Mouse (Mus musculus): ENCODE measurements around the gene Gpsm2. TPM values are rescaled to one million over a fixed set of nuclear protein-coding genes. Genes with fewer than 3 reads are reported as not detected.

Gpsm2 gene
- polyA plus RNA-seq, 1 experiment from 2014 or later: 36.0 TPM

DNA sequence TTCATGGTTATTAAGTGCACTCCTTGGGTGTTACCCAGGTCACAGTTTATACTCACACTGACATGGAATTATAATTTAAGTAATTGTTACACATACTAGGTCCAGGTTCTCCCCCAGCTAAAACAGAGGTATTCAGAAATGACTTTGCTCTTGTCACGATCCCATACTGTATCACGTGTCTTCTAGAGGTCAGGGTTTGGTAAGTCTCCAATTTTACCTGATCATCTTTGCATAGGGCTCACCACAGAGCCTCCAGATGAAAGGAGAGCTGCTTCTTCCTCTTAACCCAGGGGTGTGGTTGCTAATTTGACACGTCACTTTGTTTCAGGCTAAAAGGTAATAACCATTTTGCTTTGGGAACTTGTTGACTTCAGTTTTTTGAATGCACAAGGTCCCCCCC, 77.3 kb downstream of the Gpsm2 start:
- ChIA-PET CTCF (interaction anchor here (1.2 to 2.3 kb wide), 4 partner anchors 13 to 164 kb away, joined by 3 to 7 read pairs (median 4); no protein-coding TSS in a partner anchor), POLR2A (interaction anchor here (1.3 kb wide), 1 partner anchor 15 kb away, joined by 3 read pairs; no protein-coding TSS in a partner anchor)
- no peak for DNase-seq (ENCODE audit: low read depth, low spot score)
- no peak for TF ChIP-seq CTCF (IDR thresholded peaks at IDR 0.05)
- H3K27me3 ChIP-seq: no peaks in the 10 kb centered on the region
- in situ Hi-C loops (cut with MboI; ENCODE audit: low pct_unique_long_range_greater_than_20kb): loop anchor here (5.0 kb wide), 1 partner anchor 178 kb away; no protein-coding TSS in a partner anchor
- no peak for ATAC-seq

DNA sequence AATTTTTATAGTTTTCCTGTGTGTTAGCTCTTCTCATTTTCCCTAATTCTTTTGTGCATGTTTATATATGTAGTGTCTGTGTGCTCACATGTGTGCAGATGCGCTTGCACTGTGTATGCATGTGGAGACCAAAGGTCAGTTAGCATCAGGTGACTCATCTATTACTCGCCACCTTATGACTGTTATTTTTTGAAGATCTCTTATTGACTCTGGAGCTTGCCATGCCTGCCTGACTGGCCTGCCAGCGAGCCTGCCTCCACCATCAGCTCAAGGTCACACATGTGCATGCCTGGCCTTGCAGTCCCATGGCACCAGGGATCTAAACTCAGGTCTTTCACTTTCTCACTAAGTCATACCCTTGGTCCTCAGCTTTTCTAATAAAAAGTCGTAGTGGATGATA, 81.1 kb downstream of the Gpsm2 start:
- H3K27me3 ChIP-seq: no peaks in the 10 kb centered on the region
- ChIA-PET POLR2A (interaction anchor here (0.6 kb wide), 1 partner anchor 196 kb away, joined by 3 read pairs; the partner anchor contains the start of gene Sars), CTCF (interaction anchor here (0.7 to 1.7 kb wide), 6 partner anchors 9 to 23 kb away, joined by 3 to 4 read pairs (median 4); no protein-coding TSS in a partner anchor)
- in situ Hi-C loops (cut with MboI; ENCODE audit: low pct_unique_long_range_greater_than_20kb): loop anchor here (5.0 kb wide), 1 partner anchor 174 kb away; no protein-coding TSS in a partner anchor
- DNase-seq (ENCODE audit: low read depth, low spot score): no peak
- no peak for ATAC-seq
- TF ChIP-seq CTCF (IDR thresholded peaks at IDR 0.05): no peak

DNA sequence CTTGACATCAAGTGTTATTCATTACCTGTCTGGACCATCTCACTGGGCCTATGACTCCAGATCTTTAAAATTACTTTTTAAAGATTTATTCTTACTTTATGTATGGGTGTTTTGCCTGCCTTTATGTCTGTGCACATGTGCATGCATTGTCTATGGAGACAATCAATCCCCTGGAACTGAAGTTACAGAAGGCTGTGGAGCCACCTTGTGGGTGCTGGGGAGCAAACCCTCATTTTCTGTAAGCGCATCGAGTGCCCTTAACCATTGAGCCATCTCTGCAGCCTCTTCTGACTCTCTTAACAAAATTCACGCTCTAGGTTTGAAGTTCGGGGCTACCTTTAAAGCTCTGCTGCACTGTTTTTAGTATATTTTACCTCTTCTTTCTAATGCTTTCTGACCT, 82.7 kb downstream of the Gpsm2 start:
- CTCF ChIA-PET: interaction anchor here (0.9 to 2.1 kb wide), 4 partner anchors 9 to 21 kb away, joined by 3 to 6 read pairs (median 5); no protein-coding TSS in a partner anchor

DNA sequence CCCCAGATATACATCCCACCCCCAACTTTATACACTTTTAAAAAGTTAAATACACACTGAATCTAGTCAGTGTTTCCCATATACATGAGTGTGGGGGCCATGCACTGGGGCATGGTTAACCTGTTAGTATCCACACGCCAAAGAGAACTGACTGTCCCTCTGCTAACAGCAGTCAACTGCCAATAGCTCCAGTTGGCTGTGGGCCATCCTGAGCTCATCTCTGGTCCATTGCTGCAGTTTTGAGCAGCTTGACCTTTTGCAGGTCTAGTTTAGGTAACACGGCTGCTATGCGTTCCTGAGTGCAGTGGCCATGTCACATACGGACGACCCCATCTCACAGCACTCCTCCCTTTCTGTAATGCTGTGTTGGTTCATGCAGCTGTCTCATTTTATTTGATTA, 87.3 kb downstream of the Gpsm2 start:
- ATAC-seq: no peak
- CTCF ChIA-PET: interaction anchor here (0.9 to 1.4 kb wide), 3 partner anchors 34 to 71 kb away, joined by 3 to 4 read pairs (median 4); no protein-coding TSS in a partner anchor
- DNase-seq (ENCODE audit: low read depth, low spot score): no peak

More for the DNA sequence above, 82.7 kb downstream of the Gpsm2 start:
- POLR2A ChIA-PET: interaction anchor here (0.6 kb wide), 1 partner anchor 9 kb away, joined by 3 read pairs; no protein-coding TSS in a partner anchor
- ATAC-seq: no peak
- in situ Hi-C loops (cut with MboI; ENCODE audit: low pct_unique_long_range_greater_than_20kb): no loop called here
- peak; percentile 67 for TF ChIP-seq CTCF (IDR thresholded peaks at IDR 0.05)
- DNase-seq (ENCODE audit: low read depth, low spot score): no peak
- H3K27me3 ChIP-seq: no peaks in the 10 kb centered on the region

More for the DNA sequence above, 87.3 kb downstream of the Gpsm2 start:
- POLR2A ChIA-PET: interaction anchor here (0.7 kb wide), 1 partner anchor 179 kb away, joined by 4 read pairs; no protein-coding TSS in a partner anchor
- H3K27me3 ChIP-seq: no peaks in the 10 kb centered on the region
- in situ Hi-C loops (cut with MboI; ENCODE audit: low pct_unique_long_range_greater_than_20kb): no loop called here
- no peak for TF ChIP-seq CTCF (IDR thresholded peaks at IDR 0.05)

Other genes starting within 250 kb of the Gpsm2 start
- 3.6 TPM for gene 1700013F07Rik, start 188.2 kb downstream of the Gpsm2 start, polyA plus RNA-seq (2021)
- 0.17 TPM for gene 5330417C22Rik, start 185.8 kb downstream of the Gpsm2 start, polyA plus RNA-seq (2021)
- 82.3 TPM for gene Tmem167b, start 159.8 kb downstream of the Gpsm2 start, polyA plus RNA-seq (2021)
- 44.7 TPM for gene Taf13, start 150.6 kb downstream of the Gpsm2 start, polyA plus RNA-seq (2021)
- 25.7 TPM for gene Wdr47, start 131.0 kb downstream of the Gpsm2 start, polyA plus RNA-seq (2021)
- 74.3 TPM for gene Clcc1, start 68.4 kb downstream of the Gpsm2 start, polyA plus RNA-seq (2021)
- gene Aknad1, start 17.3 kb upstream of the Gpsm2 start, polyA plus RNA-seq (2021): not detected
- 60.3 TPM for gene Stxbp3, start 118.2 kb upstream of the Gpsm2 start, polyA plus RNA-seq (2021)
- gene Fndc7, start 167.7 kb upstream of the Gpsm2 start, polyA plus RNA-seq (2021): 0.10 TPM
- gene Prpf38b, start 189.4 kb upstream of the Gpsm2 start, polyA plus RNA-seq (2021): 115 TPM
- gene Henmt1, start 217.6 kb upstream of the Gpsm2 start, polyA plus RNA-seq (2021): 0.04 TPM
- gene Gm9857, start 218.1 kb upstream of the Gpsm2 start, polyA plus RNA-seq (2021): not detected